Mouse (Mus musculus) thymus, adult 2 months (tissue): ENCODE measurements around the gene Mtss1l.

Experiments
- CTCF ChIP-seq: fragments of 200-500 bp; IDR thresholded peaks from 2 replicates; pipeline ENCODE4 v1.5.1; 2012; ENCODE audit warnings: mild to moderate bottlenecking, control low read depth, low read length, moderate library complexity, borderline replicate concordance; ENCODE audit not compliant: control insufficient read depth, poor library complexity, insufficient read depth; ENCODE audit errors: extremely low read depth
- POLR2A ChIP-seq: fragments of 200-500 bp; IDR thresholded peaks from 2 replicates; pipeline ENCODE4 v1.6.1; 2012; ENCODE audit warnings: mild to moderate bottlenecking, low read length, control low read depth, moderate library complexity; ENCODE audit not compliant: control insufficient read depth, poor library complexity, insufficient read depth; ENCODE audit errors: extremely low read depth

DNA sequence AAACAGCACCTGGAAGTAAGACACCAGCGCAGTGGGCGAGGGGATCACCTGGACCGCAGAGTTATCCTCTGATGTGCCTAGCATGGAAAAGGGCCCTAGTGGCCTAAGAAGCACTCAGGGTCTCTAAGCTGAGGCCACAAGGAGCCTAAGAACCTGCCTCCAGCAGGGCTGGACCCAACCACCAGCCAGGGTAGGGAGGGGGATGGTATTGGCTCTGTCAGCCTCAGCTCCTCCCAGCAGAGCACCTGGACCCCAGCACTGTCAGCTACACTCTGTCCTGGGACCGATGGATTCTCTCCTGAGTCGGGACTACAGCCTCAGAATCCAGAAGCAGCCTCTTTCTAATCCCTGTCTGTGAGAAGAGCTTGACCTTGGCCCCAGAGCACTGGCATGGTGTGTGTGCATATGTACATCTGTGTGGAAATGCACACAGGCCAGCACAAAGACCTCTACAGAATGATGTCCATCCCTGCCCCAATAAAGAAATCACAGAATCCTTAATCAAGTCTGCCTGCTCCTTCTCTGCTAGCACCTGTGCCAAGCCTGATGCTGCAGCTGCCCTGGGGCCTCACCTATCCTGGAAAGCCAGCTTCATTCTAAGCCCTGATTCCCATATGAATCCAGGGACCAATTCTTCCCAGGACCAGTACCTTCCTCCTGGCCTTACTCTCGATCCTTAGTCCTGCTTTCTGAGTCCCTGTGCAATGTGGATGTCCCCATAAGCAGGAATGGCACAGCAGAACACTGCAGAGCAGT lies 1.2 kb upstream of the Mtss1l start:
- no peak for TF ChIP-seq CTCF
- no peak for TF ChIP-seq POLR2A
